Mouse (Mus musculus): ENCODE measurements around the gene Cabcoco1.

Gene Cabcoco1

DNA sequence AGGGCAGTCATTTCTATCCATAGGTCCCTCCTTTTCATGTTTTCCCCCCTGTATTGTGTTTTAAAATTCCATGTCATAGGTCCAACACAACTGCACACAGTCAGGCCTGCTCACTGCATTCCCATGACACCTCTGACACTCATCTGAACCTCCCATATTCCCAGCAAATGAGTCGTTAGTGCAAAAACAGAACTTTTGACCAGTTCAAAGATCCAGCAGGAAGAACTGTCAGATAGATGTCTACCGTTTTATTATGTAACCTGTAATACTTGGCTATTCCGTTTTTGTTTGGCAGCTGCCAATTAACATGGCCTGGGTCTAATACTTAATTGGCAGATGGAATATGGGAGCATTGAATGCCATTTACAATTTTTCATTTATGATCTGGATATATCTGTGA is 34.0 kb downstream of the Cabcoco1 start:
- no peak for DNase-seq (ENCODE audit: low spot score)

DNA sequence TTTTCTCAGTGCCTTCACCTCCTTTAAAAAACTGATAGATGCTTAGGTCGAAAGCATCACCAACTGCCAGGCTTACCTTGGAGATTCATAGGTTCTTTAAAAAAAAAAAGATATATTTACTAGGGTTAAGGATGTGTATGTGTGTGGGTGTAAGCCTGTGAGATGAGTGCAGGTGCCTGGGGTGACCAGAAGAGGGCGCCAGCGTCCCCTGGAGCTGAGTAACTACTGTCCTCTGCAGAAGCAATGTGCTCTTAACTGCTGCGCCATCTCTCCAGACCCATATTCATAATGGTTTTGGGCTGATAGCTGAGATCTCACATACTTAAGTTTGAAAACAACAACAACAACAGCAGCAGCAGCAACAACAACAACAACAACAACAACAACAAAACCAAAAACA is 35.5 kb downstream of the Cabcoco1 start:
- DNase-seq (ENCODE audit: low spot score): no peak

DNA sequence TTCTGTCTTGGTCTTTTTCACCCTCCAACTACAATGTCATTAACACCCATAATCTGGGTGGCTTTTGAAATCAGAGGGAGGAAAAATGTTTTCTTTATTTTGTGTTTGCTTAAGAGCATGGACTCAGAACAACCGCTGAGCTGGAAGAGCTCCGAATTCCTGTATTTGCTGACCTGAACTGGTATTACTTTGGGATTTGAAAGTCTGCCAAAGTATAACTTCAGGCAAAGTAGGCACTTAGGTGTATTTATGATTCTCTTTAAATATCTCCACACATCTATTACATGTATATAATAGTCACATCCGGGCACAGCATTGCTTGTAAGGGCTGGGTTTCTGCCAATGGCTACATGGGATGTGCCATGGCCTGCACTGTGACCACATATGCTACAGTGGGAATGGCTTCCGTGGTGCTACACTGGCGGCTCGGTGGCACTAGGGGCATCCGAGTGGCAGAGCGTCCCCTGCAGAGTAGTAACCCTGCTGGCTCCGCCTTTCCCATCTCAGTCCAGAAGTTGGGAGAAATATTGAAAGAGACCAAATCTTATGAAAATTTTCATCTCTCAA is 37.0 kb downstream of the Cabcoco1 start:
- no peak for DNase-seq (ENCODE audit: low spot score)

DNA sequence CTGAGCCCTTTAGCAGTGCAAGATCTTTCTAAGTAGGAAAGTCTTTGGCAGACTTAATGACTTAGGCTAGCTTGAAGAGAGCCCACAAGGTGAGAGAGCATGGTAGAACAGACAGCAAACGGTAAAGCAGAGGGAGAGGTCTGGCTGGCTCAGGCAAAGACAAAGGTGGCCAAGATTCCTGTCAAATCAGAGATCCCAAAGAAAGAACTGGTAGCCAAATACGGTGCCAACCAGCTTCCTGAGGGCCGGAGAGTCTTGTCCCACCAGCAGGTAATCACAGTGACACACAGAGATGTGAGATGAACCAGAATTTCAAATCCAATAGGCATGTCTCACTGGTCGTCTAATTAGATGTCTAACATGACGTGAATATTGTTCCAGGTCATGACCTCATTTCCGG is 40.6 kb downstream of the Cabcoco1 start:
- DNase-seq (ENCODE audit: low spot score): no peak

DNA sequence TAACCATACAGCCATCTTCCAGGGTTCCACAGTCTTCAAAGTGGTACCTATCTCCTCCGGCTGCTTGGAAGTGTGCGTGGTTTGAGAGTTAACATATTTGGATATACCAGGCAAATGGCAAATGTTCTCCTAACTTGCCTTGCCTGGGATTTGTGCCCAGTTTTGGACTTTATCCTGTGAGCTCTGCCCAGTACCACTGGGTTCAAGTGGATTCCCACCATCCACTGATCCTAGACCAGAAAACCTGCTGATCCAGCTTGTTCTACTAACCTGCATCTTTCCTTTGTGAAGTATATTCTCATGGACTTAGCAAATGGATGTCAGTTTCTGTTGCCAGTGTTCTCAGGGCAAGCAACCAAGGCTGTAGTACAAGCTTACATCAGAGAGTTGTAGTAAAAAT is 46.5 kb downstream of the Cabcoco1 start:
- no peak for DNase-seq (ENCODE audit: low spot score)

DNA sequence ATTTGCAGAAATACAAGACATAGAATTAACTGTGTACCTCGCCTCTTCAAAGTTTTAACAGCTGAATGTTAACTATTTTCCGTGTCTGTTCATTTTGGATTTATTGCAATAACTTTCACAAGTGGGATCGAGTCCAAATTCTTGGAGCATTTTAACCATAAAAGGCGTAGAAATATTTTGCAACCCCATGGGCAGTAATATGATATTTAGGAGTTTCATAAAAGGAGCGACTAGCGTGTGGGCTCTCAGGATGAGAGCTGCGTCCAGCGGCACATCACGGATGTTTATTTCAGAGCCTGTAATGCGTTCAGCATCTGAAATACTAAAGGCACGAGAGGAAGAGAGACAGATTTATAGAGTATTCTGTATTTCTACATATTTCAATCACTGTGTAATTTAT is 50.1 kb downstream of the Cabcoco1 start:
- DNase-seq (ENCODE audit: low spot score): no peak

DNA sequence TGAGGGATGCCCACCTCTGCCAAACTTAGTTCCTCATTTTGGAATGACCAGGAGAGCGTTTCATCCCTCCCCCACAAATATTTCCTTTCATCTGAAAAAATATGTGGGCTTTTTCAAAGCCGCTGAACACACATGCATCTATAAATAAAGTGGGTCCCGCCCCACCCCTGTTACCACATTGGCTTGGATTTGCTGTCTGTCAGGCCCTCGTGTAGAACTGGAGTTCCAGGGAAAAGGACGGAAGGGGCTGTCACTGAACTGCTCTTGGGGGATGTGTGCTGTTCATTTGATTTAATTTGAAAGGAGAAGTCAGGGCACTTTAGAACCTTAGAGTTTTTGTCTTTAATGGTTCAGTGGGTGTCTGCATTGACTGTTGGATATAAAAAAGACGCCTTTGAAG is 50.9 kb downstream of the Cabcoco1 start:
- no peak for DNase-seq (ENCODE audit: low spot score)

DNA sequence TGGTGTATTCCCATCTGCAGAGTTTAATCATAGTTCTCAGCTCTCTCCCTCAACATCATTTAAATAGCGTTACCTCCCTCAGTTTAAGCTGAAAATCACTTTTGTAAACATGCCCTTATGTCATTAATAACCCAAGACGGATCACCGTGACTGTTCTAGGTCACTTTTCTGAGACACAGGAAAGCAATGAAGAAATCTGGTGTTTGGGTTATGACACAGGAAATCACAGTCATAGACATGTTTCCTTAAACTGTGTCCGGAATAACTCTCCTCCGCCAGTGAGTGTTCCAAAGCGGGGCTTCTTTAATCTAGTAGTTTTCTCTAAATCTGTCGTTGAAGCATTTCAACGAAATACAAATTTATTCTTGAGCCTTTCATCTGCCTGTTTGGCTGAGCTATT is 68.9 kb downstream of the Cabcoco1 start:
- no peak for DNase-seq (ENCODE audit: low spot score)

DNA sequence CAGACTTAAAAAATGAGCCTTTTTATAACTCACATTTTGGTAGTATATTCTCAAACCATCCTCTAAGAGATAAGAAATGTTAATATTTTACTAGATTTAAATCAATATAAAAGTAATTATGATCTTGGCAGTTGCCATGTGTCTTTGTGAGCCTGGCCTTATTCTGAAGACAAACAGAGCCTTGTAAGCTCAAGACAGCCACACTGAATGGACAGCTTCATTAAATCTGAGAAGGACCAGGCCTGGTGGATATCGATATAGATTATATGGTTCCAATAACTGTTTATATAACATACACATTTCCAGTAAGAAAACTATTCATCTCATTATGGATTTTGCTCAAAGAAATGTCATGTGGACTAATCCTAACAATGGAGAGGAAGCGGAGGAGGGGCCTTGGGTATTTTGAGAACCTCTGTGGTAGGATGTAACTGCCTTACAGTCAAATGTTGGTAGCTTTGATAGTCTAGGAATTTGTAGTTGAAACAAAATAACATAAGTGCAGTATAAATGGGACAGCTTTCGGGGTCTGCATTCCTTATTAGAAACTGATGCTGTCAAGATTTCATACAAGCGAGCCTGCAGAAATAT is 75.9 kb downstream of the Cabcoco1 start:
- no peak for DNase-seq (ENCODE audit: low spot score)

DNA sequence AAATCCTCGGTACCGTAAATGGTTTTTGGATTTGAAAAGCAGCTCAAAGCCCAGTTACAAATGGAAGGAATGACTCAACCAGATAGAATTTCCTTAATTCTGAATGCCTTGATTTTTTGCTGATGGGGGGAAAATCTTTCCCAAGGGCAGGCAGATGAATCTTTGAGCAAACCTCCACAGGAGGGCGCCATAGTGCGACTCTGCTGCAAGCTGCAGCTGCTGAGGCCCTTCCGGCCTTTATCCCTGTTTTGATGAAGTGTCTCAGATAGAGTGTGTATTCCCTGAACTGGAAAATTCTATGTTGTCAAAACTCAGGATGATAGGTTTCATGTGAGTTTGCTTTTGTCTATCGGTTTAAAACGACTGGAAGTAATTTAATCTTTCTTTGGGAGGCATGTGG is 76.8 kb downstream of the Cabcoco1 start:
- DNase-seq (ENCODE audit: low spot score): no peak

DNA sequence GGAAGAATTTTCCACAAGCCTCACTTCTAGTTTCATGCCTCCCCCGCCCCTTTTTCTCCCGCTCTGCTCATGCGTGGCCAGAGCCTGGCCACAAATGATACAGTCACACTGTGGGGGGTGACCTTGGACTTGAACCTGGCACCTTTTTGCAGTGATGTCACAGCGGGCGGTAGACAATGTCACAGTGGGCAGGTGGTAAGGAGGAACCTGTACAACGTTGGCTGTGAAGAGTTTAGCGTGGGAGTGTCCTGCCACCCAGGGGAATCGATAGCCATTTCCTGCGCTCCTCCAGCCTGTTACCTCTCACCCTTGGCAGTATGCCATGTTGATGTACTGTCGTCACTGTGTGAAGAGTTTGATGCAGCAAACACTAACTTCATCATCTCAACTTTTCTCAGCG is 81.9 kb downstream of the Cabcoco1 start:
- no peak for DNase-seq (ENCODE audit: low spot score)

DNA sequence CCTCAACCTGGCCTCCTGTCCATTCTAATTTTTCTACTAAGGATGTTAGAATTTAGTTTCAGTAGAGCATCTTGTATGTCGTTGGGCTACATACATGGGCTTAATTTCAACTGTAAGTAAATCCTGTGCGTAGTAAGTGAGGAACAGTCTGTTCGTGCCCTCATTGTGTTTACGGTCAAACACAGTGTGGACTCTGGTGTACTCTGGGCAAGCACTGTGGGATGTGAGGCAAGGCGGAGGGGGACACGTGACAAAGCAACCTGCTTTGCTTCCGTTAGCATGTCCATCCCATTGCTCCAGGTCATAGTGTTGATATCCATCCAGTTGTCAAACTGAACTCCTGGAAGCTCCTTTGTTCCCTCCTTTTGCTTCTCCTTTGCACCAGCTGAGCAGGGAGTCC is 84.7 kb downstream of the Cabcoco1 start:
- no peak for DNase-seq (ENCODE audit: low spot score)

DNA sequence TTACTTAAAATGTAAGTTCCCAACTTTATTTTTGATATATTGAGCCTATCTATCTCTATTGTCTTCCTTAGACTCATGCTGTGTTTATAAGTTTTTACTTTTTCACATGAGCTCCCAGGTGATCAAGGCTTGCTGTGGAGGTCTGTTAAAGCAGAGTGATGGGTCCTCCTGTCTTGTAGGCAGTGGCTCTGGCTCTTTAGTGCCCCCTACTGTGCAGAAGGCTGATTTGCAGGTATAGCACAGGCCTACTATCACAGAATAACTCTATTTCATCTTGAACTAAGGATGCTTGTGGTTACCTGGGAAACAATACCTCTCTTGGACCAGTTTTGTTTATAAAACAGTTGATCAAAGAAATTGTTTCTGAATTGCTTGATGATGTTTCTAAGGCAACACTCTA is 87.2 kb downstream of the Cabcoco1 start:
- DNase-seq (ENCODE audit: low spot score): no peak

DNA sequence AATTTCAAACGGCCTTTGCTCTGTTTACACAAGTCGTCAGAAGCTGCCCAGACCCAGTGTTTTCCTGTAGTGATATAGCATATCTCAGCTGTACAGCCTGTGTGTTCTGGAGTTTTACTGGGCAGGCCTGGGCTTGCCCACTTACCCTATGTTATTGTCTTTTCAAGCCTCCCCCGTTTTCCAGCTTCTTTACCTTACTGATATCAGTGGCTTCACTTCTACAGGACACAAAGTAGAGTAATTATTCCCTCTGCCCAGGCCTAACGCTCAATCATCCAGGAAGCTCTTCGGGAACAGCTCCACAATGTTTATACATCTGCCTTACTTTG is 94.9 kb downstream of the Cabcoco1 start:
- DNase-seq (ENCODE audit: low spot score): no peak

DNA sequence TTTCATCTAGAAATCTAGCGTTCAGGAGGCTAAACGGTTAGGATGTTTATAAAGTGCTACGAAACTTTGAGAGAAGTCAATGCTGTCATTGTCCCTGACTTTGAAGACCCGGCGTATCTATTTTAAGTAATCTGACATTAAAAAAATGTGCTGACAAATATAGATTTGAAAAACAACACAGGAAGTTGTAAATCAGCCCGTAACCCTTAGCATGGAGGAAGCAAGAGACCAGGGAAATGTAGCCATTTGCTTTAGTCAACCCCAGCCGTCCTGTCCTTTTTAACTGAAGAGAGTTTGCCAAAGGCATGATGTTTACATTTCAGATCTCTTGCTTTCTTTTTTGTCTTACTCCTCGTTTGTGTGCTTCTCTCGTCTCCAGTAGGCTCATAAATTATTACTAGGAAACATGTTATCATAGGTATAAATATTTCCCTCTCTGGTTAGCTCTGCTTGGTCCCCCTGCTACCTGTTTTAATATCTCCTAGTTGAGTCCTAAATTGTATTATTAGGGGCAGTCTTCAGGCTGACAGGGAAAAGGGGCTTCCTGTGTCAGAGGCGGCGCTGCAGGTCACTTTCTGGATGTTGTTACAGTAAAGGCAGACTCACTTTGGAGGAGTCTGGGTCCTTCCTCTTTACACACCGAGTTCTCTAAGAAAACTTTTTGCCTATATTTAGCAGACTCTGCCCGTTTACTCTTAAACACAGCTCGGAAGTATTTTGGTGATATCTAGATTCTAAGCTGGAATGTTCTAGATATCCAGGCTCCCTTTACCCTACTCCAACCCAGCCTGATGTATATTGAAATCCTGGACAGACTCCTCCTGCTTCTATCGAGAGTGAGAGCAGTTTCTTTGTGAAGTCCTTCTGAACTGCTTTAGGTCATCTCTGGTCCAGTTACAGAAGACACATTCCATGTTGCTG is 95.6 kb downstream of the Cabcoco1 start:
- DNase-seq (ENCODE audit: low spot score): no peak

DNA sequence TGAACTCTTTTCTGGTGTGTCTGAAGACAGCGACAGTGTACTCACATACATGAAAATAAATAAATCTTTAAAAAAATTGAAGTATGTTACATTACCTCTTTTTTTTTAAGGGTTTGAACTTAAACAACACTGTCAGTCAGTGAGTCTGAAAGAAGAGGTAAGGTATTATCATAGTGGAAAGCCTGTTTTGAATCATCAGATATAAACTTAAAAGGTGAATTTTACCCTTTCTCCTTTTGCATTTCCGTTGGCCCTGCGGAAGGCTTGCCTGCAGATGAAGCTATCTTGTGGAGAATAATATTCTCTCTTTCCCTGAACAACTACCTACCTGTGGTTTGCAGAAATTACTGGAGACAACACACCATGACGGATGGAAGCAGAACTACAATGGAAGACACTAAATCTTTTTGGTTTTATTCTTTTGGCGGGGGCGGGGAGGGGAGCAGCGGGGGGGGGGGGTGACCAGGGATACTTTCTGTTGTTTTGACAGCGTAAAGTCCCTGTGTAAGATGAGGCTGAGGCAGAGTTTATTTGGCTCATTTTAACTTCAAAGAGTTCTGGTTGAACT is 96.4 kb downstream of the Cabcoco1 start:
- DNase-seq (ENCODE audit: low spot score): no peak

DNA sequence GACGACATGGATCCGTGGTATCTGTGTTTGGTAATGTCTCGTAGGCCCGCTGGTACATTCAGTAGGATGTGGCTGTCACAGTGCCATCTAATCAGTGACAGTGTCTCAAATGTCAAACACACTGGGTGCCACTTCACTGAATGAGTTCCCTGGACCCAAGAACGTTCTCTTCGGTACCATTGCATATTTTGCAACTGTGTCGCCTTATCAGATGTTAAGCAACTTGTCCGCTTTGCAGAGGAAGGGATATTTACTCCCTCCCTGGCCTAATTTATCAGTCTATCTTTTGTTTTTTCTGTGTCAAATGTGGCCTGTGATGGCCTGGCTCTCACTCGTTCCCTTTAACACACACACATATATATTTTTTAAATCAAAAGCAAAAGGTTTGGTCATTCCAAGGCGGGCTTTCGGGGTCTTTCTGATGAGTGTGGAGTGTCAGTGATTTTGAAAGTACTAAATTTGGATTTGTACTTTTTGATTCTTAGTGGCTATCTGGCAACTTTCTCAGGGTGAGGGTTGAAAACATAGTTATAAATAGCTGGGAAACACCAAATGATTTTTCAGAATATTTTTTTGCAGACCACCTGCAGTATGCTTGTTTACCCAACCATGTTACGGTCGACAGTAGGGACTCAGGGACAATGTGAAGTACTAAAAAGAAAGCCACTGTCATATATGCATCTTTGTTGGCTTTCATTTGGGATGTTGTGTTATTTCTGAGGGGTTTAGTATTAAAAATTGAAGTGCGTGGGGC is 97.2 kb downstream of the Cabcoco1 start:
- no peak for DNase-seq (ENCODE audit: low spot score)

DNA sequence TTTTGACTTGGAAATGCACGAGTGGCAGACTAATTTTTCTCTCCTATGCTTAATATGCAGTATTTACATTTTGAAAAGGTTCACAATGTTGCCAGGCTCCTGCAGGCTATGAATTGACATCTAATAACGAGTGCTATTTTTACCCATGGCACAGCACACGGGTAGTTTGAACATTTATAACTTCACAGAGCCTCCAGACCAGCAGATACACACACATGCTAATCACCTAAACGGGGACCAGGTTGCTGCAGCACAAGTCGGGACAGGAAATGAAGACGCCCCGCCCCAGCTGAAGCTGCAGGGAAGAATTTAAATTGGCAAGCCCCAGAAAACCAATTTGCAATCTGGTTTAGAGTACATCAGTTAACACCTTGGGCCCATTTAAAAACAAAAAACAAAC is 98.6 kb downstream of the Cabcoco1 start:
- DNase-seq (ENCODE audit: low spot score): no peak

DNA sequence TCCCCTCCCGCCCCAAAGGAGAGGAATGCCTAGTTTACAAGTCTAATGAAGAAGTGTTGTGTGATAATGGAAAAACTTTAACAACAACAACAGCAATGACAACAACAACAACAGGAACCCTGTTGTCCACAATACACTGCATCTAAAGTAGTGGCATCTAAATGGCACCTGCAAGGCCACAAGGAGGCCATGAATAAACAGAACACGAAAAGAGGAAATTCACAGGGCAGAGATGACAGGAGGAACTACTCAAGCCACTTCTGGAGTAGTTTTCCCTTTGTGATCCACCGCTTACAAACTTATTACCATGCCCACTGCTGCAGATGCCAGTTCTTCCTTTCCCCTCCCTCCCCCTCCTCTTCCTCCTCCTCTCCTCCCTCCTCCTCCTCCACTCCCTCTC is 99.0 kb downstream of the Cabcoco1 start:
- DNase-seq (ENCODE audit: low spot score): no peak

DNA sequence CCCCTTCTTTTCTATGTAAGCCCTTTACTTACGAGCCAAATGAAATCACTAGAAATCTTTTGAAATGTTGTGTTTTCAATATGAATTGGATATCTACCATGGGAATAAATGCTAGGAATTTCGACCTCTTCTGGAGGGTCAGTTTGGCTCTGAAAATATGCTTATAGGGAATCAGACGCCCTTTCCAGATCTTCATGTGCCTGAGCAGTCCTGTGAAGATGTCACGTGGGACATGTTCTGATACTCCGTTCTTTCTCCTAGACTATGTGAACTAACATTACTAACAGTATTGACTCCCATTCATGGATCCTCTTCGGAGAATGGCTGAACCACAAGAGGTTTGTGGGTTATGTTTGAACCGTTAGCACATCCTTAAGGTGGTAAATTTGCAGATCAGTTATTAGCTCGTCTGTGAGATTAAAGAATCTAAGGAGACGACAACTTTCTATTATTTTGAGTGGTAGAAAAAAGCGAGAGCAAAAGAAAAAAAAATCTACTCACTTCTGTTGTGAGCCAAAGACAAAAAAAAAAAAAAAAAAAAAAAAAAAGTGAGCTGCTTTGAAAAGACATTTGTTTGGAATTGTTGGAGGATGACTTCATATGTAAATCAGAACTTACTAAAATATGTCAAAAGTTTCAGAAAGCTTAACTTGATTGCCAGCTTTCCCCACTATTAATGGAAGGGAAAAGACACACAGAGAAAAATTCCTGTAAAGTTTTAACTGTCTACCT is 99.6 kb downstream of the Cabcoco1 start:
- DNase-seq (ENCODE audit: low spot score): no peak

DNA sequence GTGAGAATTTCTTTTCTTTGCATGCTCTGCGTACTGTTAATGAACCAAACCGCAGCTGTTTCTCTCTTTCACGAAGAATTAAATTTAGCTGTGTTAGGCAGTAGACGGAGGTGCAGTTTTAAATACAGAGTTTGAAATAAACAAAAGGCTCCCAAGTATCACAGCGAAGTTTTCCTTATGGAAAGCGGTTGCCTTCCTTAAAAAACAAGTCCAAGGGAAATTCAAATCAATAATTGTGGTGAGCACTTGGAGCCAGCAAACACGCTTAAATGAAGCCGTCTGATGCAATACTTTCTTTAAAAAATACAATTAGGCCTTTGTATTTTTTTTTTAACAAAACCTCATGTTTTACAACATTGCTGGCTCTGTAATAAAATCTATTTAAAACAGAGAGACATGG is 101.2 kb downstream of the Cabcoco1 start:
- no peak for DNase-seq (ENCODE audit: low spot score)

DNA sequence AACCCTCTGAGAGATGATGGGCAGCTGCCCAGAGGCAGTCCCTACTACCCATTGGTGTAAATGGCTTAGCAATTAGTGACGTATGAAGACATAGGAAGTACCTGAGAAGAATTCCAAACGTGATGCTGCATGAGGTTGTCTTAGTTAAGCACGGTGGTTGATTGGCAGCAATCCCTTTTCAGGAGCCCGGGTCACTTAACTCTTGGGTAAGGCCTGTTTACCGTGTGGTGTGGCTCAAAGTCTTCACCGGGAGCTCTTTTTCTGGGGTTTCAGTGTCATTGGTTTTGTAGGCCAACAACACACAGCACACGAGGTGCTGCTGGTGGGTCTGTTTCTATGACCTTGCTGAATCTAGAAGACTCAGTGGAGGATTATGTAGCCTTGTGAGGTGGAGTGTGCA is 105.9 kb downstream of the Cabcoco1 start:
- DNase-seq (ENCODE audit: low spot score): no peak

Measured in spleen, adult 12 weeks (tissue).